Mouse (Mus musculus): ENCODE measurements around the gene Taco1. TPM values are rescaled to one million over a fixed set of nuclear protein-coding genes. Genes with fewer than 3 reads are reported as not detected.
"Not testable (repeated sequence)": the region's sequence is repeated elsewhere in the genome, so short reads cannot be mapped to it uniquely, and the experiment has no call there.

The Taco1 gene
- 10 to 100 TPM; 17.3 to 18.1 TPM for total RNA-seq (2021)
- long read RNA-seq, experiment 1, partial matches to known transcripts = 0 of 6 reads
- long read RNA-seq, experiment 1, other reads (novel, unspliced or antisense) = 3 of 6 reads
- long read RNA-seq, experiment 2, transcript Taco1-201 (5 exons, 1,383 nt) = major isoform, 7 of 10 reads
- long read RNA-seq, experiment 2, partial matches to known transcripts = 1 of 10 reads
- long read RNA-seq, experiment 2, other reads (novel, unspliced or antisense) = 2 of 10 reads

DNA sequence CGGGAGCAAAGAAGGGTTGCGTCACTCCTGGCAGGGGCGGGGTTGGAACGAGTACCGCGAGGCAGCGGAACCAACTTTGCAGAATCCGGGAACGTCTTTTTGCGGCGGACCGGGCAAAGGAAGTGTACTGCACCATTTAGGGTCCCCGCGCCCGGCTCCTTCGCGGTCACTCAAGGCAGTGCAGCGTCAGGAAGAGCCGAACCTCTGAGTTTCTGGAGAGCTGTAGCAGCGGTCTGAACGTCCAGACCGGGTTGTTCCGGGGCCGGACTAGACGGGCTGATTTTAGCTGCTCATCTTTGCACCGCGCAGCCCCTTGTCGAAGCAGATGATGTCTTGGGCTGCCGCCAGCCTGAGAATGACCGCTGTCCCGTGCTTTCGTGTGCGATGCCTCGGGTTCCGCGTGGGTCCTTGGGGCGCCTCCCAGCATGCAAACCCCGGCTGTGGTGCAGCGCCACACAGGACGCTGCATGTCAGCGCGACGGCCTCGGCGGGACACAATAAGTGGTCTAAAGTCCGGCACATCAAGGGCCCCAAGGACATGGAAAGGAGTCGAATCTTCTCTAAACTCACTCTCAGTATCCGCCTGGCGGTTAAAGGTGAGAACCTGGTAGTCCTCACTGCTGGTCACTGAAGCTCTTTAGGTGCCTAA is at the start of gene Taco1:
Taco1 (plus strand) TSS at position 139 of the 649 bp plus-strand sequence.
- DNase-seq (ENCODE audit: low spot score in 2 of 2) = peak; percentile 92 to 95

DNA sequence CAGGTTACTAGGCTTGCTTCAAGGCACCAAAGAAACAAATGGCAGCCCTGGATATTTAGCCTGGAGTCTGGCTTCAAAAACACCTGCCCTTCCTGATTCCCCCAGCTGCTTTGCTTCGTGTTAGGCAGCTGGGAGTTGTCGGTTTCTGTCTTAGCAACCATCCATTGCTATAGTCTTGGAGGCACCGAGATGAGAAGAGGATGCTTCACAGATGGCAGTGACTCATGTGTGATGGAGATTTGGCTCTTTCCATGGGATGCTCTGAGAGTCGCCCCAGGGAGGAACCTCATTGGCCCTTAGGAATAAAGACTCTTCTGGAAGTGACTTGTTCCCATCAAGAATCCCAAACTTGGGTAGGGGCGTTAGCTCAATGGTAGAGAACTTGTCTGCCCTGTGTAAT is 49.4 kb upstream of the Taco1 start:
- no peak for DNase-seq (ENCODE audit: low spot score in 2 of 2)

DNA sequence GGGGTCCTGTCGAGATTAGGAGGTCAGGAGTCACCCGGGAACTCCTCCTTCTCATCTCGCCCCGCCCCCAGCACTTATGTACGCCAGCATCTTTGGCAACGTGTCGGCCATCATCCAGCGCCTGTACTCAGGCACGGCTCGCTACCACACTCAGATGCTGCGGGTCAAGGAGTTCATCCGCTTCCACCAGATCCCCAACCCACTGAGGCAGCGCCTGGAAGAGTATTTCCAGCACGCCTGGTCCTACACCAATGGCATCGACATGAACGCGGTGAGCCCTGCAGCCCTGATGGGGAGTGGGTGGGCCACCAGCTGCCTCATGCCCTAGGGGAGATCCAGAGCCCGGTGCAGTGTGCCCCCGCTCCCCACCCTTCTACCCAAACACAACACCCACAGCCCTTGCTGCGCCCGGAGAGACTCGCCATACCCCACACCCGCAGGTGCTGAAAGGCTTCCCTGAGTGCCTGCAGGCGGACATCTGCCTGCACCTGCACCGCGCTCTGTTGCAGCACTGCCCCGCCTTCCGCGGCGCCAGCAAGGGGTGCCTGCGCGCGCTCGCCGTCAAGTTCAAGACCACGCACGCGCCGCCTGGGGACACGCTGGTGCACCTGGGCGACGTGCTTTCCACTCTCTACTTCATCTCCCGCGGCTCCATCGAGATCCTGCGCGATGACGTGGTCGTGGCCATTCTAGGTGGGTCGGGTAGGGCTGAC is 45.7 kb upstream of the Taco1 start:
- peak; percentile 26 to 40 for DNase-seq (ENCODE audit: low spot score in 2 of 2)

DNA sequence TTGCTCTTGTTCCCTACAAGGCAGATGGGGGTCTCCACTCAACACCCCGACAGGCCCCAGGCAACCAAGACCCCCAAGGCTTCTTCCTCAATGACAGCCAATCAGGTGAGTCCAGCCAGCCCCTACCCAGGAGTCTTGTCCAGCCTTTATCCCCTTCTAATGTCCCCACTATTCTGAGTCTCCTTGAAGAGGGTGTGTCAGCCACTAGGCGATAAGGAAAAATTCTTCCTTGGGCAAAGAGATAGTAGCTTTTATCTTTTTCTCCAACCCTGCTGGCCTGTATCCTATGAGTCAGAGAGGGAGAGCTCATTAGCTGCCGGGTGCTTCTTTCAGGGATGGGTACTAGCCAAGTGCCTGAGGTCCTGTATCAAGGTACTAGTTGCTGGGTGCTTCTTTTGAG is 40.1 kb upstream of the Taco1 start:
- DNase-seq (ENCODE audit: low spot score in 2 of 2) = no peak

DNA sequence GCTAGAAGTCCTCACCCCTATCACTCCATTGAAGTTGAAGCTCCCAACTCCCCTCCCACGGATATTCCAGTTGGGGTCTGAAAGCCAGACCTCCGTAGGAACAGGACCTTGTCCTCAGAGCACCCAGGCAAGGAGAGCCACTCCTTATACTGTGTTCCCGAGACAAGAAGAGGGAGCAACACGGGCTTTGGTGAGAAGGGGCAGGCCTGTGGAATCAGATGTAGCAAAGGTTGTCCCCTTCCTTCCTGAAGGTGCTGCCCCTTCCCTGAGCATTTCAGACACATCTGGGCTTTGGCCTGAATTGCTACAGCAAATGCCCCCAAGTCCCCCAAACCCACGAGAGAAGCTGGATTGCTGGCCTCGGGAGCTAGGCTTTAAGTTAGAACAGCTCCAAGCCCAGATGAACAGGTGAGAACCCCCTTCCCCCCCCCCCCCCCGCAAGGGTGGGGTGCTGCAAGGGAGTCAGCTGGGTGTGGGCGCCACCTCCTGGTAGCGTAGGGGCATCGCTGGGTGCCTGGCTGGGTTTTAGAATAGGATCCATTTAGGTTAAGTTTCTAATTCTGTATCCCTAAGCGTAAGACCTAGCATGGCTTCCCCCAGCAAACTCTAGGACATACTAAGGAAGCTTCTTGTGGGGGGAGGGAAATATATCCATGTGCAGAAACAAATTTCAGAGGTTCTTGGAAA is 39.3 kb upstream of the Taco1 start:
- DNase-seq (ENCODE audit: low spot score in 2 of 2) = peak; percentile 42 to 65

DNA sequence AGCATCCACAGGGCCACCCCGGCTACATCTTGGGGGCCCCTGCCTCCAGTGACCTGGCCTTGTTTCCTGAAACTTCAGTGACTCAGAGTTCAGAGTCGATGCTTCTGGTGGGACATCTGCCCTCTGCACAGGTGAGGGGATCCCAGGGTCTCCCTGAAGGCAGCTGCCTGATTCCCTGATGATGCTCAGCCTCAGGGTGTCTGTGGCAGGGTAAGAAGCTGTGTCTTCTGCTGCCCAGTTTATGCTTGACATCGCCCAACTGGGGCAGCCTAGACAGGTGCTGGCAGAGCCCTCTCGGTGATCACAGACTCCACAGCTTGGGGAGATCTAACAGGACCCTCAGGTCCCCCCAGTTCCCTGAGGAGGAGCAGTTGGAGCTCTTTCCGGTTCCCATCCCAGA is 38.3 kb upstream of the Taco1 start:
- DNase-seq (ENCODE audit: low spot score in 2 of 2) = no peak

DNA sequence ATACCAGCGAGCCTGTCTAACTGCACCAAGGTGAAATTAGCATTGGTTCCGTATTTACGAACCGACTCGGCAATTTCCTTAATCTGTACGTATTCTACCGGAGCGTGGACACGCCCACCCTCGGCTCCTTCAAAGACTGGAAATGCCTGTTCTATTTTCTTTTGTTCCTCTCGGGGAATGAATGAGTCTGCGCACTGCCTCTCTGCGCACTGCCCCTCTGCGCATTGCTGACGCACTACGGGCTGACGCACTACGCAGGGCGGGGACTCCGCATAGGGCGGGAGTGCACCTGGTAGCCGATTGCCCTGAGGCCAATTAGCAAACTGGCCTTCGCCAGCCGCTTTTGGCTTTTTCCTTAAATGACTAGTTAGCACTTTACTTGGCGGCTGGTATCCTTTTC is 33.8 kb upstream of the Taco1 start:
- not testable (repeated sequence) for DNase-seq (ENCODE audit: low spot score in 2 of 2)

DNA sequence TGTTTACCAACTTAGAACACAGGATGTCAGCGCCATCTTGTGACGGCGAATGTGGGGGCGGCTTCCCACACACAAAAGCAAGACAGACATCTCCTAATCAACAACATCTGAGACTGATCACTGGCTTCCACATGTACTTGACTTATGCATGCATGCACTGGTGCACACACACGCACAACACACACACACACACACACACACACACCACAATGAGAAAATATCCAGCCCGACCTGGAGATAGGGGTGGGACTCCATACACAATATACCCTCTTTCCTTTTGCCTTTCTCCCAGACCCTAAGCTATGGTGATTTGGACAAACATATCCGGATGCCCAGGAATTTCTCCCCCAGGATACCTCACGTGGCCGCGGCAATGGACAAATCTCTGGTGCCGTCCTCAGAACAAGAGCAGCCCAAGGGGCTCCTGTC is 32.4 kb upstream of the Taco1 start:
- peak in 1 of 2 experiments; percentile 44 for DNase-seq (ENCODE audit: low spot score in 2 of 2)

DNA sequence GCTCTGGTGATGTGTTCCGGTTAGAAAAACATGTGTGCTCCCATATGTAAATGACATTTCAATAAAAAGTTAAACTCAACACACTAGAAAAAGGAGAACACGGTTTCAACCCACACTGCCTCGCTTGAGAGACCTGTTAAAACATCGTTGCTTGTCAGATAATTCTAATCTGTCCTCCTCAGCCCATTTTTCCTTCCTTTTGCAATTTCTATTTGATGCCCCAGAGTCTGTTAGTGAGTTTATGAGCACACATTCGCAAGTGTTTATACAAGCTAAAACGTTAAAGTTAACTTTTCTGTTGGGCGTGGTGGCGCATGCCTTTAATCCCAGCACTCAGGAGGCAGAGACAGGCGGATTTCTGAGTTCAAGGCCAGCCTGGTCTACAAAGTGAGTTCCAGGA is 30.9 kb upstream of the Taco1 start:
- DNase-seq (ENCODE audit: low spot score in 2 of 2) = no peak

DNA sequence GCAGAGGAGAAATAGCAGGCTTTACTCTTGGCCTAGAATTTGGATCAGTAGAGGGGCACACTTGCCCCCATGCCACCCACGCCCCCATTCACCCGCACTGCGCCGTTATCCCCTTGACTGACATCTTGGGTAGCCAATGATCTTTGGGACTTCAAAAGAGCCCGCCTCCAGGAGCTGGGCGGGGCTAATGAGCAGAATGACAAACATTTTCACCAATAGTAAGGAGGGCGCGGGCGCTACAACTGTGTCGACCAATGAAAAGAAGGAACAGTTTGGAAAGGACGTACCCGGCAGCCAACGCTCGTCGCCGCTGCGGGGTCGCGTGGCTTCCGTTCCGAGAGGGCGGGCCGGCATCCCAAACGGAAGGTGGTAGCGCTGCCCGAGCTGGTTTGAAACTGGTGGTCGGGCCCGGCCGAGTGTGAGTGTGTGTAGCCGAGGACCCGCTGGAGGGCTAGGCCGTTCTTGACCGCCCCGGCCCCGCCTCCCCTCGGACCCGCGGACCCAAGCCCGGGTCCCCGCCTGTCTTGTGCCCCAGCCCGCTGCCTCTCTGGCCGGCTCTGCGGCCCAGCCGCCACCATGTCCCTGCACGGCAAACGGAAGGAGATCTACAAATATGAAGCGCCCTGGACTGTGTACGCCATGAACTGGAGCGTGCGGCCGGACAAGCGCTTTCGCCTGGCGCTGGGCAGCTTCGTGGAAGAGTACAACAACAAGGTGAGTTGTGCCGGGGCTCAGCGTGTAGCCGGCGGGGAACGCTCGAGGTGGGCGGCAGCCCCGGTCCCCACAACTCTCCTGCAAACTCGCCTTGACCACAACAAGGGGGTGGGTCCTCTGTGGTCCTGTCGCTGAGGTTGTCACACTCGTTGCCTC is 29.1 kb upstream of the Taco1 start, which contains the start of gene Dcaf7:
Dcaf7 (plus strand) TSS at position 325 of the 870 bp plus-strand sequence.
- peak; percentile 100 for DNase-seq (ENCODE audit: low spot score in 2 of 2)

DNA sequence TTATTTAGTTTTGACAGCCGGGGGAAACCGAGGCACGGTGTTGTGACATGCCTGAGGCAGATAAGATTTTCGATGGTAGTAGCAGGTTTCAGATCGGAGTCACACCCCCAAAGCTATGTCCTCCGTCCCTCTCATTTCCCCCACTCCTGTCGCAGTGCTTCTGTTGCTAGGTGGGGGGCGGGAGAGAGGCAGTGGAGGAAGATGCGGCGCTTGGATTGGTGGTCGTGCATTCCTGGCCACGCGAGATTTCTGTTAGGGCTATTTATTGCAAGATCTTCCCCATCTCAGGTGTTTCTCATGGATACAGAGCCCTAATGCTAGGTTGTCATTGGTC is 28.5 kb upstream of the Taco1 start:
- DNase-seq (ENCODE audit: low spot score in 2 of 2) = peak; percentile 74 to 86

DNA sequence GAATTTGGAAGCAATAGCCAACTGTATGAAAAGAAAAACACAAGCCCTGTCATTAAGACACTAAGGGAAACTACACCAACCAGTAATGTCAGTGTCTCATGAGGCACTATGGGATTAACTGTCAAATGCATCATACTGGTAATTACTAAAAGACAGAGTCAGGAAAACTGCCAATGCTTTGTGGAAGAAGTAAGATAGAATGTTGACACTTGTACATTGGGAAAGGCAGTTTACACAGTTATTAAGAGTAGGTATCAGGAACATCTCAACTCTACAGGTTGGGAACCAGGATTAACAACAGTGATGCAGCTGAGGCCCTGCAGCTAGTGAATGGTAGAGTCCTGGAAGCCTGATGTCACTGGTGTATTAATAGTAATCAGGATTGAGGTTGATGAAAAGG is 21.5 kb upstream of the Taco1 start:
- no peak for DNase-seq (ENCODE audit: low spot score in 2 of 2)

DNA sequence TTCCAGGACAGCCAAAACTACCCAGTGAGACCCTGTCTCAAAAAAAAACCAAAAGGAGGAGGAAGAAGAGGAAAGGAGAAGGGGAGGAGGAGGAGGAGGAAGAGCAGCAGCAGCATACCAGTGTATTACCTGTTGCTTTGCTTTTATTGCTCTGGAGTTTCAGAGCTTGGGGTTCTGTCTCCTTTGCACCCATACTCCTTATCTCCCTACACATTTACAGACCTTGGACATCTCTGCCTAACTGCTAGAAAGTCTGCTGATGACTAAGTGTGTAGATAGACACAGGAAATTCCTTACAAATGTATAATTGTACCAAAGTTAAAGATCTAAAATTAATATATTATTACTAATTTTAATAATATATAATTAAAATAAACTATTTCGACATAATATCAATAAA is 20.6 kb upstream of the Taco1 start:
- no peak for DNase-seq (ENCODE audit: low spot score in 2 of 2)

DNA sequence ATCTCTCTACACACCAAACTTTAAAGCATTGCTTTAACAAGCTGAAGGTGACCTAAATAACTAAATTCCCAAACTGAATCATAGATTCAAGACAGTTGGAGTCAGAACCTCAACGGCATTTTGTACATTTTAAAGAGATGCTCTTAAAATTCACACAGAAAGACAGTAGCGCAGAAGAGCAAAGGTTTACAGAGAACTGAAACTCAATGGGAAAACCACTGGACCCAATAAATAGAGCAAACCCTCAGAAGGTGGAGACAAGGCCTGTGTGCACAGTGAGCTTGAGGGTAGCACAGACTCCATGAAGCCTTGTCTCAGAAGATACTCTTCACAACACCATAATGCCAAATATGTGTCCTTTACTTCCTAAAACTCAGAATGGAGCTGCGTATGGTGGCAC is 20.1 kb upstream of the Taco1 start:
- DNase-seq (ENCODE audit: low spot score in 2 of 2) = no peak

DNA sequence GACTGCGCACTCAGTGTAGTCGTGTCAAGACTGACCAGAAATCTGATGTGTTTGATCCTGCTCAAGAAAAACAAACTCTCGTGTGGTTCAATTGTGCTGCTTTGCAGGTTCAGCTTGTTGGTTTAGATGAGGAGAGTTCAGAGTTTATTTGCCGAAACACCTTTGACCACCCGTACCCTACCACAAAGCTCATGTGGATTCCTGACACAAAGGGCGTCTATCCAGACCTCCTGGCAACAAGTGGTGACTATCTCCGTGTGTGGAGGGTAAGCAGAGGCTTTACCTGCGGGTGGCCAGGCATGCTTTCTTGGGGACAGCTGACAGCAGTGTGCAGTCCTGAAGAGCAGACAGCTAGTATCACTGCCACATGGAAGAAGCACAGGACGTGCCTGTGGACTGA is 19.3 kb upstream of the Taco1 start:
- DNase-seq (ENCODE audit: low spot score in 2 of 2) = no peak

DNA sequence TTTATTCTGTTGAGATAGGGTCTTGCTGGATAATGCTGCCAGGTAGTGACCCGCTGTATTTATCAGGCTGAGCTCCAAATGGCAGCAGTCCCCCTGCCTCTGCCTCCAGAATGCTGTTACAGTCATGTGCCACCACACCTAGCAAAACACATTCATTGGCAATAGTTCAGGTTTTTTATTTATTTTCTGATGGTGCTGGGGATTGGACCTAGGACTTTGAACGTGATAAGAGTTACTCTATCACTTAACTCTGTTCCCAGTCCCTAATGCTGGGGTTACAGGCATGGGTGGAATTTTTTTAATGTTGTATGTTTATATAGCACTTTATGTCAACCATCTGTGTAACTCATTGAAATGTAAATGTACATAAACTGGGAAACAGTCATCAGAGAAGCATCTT is 11.9 kb upstream of the Taco1 start:
- no peak for DNase-seq (ENCODE audit: low spot score in 2 of 2)

DNA sequence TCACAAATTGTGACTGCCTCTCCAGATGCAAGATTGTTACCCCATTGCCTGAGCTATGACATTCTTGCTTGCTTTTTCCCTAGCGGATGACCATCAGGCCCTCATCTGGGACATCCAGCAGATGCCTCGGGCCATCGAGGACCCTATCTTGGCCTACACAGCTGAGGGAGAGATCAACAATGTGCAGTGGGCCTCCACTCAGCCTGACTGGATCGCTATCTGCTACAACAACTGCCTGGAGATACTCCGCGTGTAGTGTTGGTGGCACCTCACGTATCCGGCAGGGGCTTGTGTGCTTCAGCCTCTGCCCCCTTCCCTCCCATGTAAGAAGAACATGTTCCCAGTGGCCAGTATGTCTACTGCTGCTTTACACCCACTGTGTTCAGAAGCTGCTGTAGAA is 11.3 kb upstream of the Taco1 start:
- DNase-seq (ENCODE audit: low spot score in 2 of 2) = no peak

DNA sequence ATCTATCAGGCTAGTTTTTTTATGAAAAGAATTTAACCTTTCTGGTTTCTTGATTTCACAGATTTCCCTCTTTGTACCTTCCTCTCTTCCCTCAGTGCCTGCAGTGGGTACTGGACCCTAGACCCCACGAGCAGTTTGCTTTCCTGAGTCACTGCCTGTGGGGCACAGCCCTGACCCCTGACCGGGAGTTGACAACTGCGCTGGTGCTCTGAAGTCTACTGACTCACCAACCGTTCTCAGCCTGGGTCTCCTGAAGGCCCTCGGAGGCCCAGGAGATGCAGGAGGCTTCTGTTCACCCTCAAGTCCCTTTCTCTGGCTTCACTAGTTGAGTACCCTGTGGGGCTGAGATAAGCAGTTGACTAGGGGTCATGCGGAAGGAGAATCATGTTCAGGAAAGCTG is 10.5 kb upstream of the Taco1 start:
- no peak for DNase-seq (ENCODE audit: low spot score in 2 of 2)

DNA sequence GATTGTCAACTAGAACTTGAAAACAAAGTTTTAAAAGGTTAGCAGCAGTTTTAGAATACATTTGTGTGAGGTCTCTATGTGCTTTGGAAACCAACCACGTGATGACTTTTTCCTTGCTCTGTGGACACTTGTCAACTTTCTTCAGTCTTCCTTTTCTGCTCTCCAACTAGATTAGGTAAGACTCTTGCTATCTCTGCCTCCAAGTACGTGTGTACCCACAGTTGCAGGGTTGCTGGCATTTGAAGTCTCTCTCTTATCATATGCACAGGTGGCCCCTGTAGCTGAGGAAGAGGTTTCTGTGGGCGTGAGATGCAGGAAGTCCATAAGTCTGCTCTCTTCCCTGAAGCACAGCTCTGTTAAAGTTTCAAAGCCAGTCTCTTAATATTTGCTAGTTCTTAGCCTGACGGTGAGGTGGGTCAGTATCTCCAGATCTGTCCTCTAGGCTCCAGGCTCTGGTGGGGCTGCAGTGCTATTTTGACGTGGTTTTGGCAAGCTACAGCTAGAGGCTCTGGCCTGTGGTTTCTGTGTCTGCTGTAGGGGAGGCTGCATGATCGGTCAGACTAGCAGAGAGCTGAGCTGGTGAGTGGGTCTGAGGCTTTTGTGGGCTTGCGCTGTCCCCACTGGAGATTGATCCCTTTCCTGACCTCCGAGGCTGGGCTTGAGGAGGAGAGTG is 8.9 kb upstream of the Taco1 start:
- DNase-seq (ENCODE audit: low spot score in 2 of 2) = no peak

DNA sequence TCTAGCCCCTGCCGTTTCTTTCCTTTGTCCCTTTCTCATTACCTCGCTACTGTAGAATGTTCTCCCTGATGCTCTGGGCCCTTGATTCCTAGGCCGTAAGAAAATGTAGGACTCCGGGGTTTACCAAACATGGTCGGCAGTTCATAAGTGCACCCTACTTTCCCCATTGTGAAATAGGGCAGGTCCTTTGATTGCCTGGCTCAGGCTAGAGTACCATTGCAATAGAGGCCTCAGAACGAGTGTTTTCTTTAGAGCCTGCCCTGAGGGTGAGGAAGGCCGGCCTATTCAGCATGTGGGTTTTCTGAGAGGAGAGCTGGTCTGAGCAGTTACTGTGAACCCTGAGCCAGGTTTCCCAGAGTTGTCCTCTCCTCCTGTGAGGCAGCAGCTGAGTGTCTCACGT is 7.8 kb upstream of the Taco1 start:
- DNase-seq (ENCODE audit: low spot score in 2 of 2) = no peak

All from layer of hippocampus, postnatal 14 days (tissue).